Mouse (Mus musculus): ENCODE data around the gene Vav1.

Vav1 gene

GRCm38 (mm10) chr17:57278943-57279590 is at the start of gene Vav1:
Gene Vav1, plus strand, starts transcription at chr17:57279100.
- DNase-seq (ENCODE audit: low read depth, low spot score): no peak

GRCm38 (mm10) chr17:57229851-57230727 is 48.8 kb upstream of the Vav1 start:
- no peak for DNase-seq (ENCODE audit: low read depth, low spot score)

GRCm38 (mm10) chr17:57230728-57231125 is 48.2 kb upstream of the Vav1 start:
- no peak for DNase-seq (ENCODE audit: low read depth, low spot score)

GRCm38 (mm10) chr17:57231321-57231771 is 47.6 kb upstream of the Vav1 start:
- no peak for DNase-seq (ENCODE audit: low read depth, low spot score)

GRCm38 (mm10) chr17:57232200-57232599 is 46.7 kb upstream of the Vav1 start:
- no peak for DNase-seq (ENCODE audit: low read depth, low spot score)

- no peak for DNase-seq (ENCODE audit: low read depth, low spot score)
Measured at GRCm38 (mm10) chr17:57233038-57233437, 45.9 kb upstream of the Vav1 start.

GRCm38 (mm10) chr17:57234254-57234928 is 44.5 kb upstream of the Vav1 start:
- no peak for DNase-seq (ENCODE audit: low read depth, low spot score)

GRCm38 (mm10) chr17:57235803-57236202 is 43.1 kb upstream of the Vav1 start:
- DNase-seq (ENCODE audit: low read depth, low spot score): no peak

GRCm38 (mm10) chr17:57237181-57237580 is 41.7 kb upstream of the Vav1 start:
- no peak for DNase-seq (ENCODE audit: low read depth, low spot score)

GRCm38 (mm10) chr17:57243650-57244370 is 35.1 kb upstream of the Vav1 start:
- DNase-seq (ENCODE audit: low read depth, low spot score): no peak

GRCm38 (mm10) chr17:57245311-57245929 is 33.5 kb upstream of the Vav1 start:
- no peak for DNase-seq (ENCODE audit: low read depth, low spot score)

- peak; percentile 15 for DNase-seq (ENCODE audit: low read depth, low spot score)
Measured at GRCm38 (mm10) chr17:57246663-57247392, 32.1 kb upstream of the Vav1 start.

- DNase-seq (ENCODE audit: low read depth, low spot score): peak; percentile 98
Measured at GRCm38 (mm10) chr17:57247393-57248200, 31.3 kb upstream of the Vav1 start.

- peak; percentile 86 for DNase-seq (ENCODE audit: low read depth, low spot score)
Measured at GRCm38 (mm10) chr17:57248201-57248699, 30.6 kb upstream of the Vav1 start, which contains the start of gene Gpr108. Gene Gpr108, minus strand, starts transcription at chr17:57248446.

- no peak for DNase-seq (ENCODE audit: low read depth, low spot score)
Measured at GRCm38 (mm10) chr17:57248771-57249170, 30.1 kb upstream of the Vav1 start.

- DNase-seq (ENCODE audit: low read depth, low spot score): peak; percentile 94
Measured at GRCm38 (mm10) chr17:57249186-57250181, 29.4 kb upstream of the Vav1 start, which contains the start of gene Trip10. Gene Trip10, plus strand, starts transcription at chr17:57249455.

- DNase-seq (ENCODE audit: low read depth, low spot score): peak; percentile 22
Measured at GRCm38 (mm10) chr17:57250461-57251160, 28.3 kb upstream of the Vav1 start.

Measured in mesoderm, embryonic 11.5 days (tissue).